Mouse (Mus musculus) T-helper 2 cell (primary cell): ENCODE measurements around the gene Ociad1.
"Not testable (repeated sequence)": the region's sequence is repeated elsewhere in the genome, so short reads cannot be mapped to it uniquely, and the experiment has no call there.

Experiments
- in situ Hi-C: fragments of 300-600 bp; cut with MboI, MseI; formaldehyde crosslinking; loops from one replicate; pipeline ENCODE4 v1.15.1; 2025; ENCODE audit warnings: high pct_unique_total_duplicates

Ociad1 gene

GRCm38 (mm10) chr5:73285470-73285978 is 7.1 kb upstream of the Ociad1 start:
- in situ Hi-C loops = no loop called here

- in situ Hi-C loops = no loop called here
Observed at GRCm38 (mm10) chr5:73286603-73287002, 6.0 kb upstream of the Ociad1 start.

GRCm38 (mm10) chr5:73289900-73290299 is 2.7 kb upstream of the Ociad1 start:
- in situ Hi-C loops = no loop called here

- in situ Hi-C loops = no loop called here
Observed at GRCm38 (mm10) chr5:73293458-73293827, 859 bp downstream of the Ociad1 start.

GRCm38 (mm10) chr5:73295016-73295415 is 2.4 kb downstream of the Ociad1 start:
- in situ Hi-C loops = no loop called here

GRCm38 (mm10) chr5:73295916-73296315 is 3.3 kb downstream of the Ociad1 start:
- in situ Hi-C loops = no loop called here

GRCm38 (mm10) chr5:73301601-73302307 is 9.2 kb downstream of the Ociad1 start:
- in situ Hi-C loops = no loop called here

- in situ Hi-C loops = no loop called here
Observed at GRCm38 (mm10) chr5:73304507-73304906, 11.9 kb downstream of the Ociad1 start.

GRCm38 (mm10) chr5:73306486-73306885 is 13.9 kb downstream of the Ociad1 start:
- in situ Hi-C loops = loop anchor here (5.0 kb wide), 1 partner anchor 76 kb away; no protein-coding TSS in a partner anchor

GRCm38 (mm10) chr5:73307297-73307696 is 14.7 kb downstream of the Ociad1 start:
- in situ Hi-C loops = loop anchor here (5.0 kb wide), 1 partner anchor 75 kb away; no protein-coding TSS in a partner anchor

- in situ Hi-C loops = loop anchor here (5.0 kb wide), 1 partner anchor 73 kb away; no protein-coding TSS in a partner anchor
Observed at GRCm38 (mm10) chr5:73309496-73309895, 16.9 kb downstream of the Ociad1 start.

GRCm38 (mm10) chr5:73310401-73310800 is 17.8 kb downstream of the Ociad1 start:
- in situ Hi-C loops = no loop called here

- in situ Hi-C loops = no loop called here
Observed at GRCm38 (mm10) chr5:73311458-73311857, 18.9 kb downstream of the Ociad1 start.

GRCm38 (mm10) chr5:73313591-73313990 is 21.0 kb downstream of the Ociad1 start:
- in situ Hi-C loops = no loop called here

- in situ Hi-C loops = no loop called here
Observed at GRCm38 (mm10) chr5:73314654-73315053, 22.1 kb downstream of the Ociad1 start.

- in situ Hi-C loops = no loop called here
Observed at GRCm38 (mm10) chr5:73319306-73319705, 26.7 kb downstream of the Ociad1 start.

GRCm38 (mm10) chr5:73322684-73323083 is 30.1 kb downstream of the Ociad1 start:
- in situ Hi-C loops = not testable (repeated sequence)

- in situ Hi-C loops = no loop called here
Observed at GRCm38 (mm10) chr5:73323602-73324001, 31.0 kb downstream of the Ociad1 start.

- in situ Hi-C loops = no loop called here
Observed at GRCm38 (mm10) chr5:73324526-73325170, 32.1 kb downstream of the Ociad1 start.

- in situ Hi-C loops = no loop called here
Observed at GRCm38 (mm10) chr5:73331002-73331401, 38.4 kb downstream of the Ociad1 start.

- in situ Hi-C loops = no loop called here
Observed at GRCm38 (mm10) chr5:73336448-73336847, 43.9 kb downstream of the Ociad1 start.

- in situ Hi-C loops = no loop called here
Observed at GRCm38 (mm10) chr5:73337961-73338831, 45.6 kb downstream of the Ociad1 start.
